Mouse (Mus musculus): Measurements from ENCODE around the gene P2ry2.

Gene P2ry2

GRCm38 (mm10) chr7:101012541-101012940 lies at the start of gene P2ry2:
Gene P2ry2 (minus strand): TSS chr7:101012866.
- DNase-seq, result no peak

- DNase-seq, result peak; percentile 31 to 46
Observed at GRCm38 (mm10) chr7:101062246-101062645, 49.6 kb upstream of the P2ry2 start.

GRCm38 (mm10) chr7:101061381-101061780 lies 48.7 kb upstream of the P2ry2 start:
- DNase-seq, result peak; percentile 93 to 94

DNA sequence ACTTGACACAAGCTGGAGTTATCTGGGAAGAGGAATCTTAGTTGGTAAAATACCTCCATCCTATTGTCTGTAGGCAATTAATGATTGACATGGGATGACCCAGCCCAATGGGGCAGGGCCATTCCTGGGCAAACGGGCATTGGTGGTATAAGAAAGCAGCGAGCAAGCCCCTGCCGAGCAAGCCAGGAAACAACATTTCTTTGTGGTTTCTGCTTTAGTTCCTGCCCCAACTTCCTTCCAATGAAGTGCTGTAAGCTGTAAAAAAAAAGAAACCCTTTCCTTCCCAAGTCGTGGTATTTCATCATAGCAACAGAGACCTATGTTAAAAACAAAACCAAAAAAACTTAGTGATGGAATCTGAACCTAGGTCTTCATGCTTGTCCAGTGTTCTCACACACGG lies 47.8 kb upstream of the P2ry2 start:
- DNase-seq, result no peak

DNA sequence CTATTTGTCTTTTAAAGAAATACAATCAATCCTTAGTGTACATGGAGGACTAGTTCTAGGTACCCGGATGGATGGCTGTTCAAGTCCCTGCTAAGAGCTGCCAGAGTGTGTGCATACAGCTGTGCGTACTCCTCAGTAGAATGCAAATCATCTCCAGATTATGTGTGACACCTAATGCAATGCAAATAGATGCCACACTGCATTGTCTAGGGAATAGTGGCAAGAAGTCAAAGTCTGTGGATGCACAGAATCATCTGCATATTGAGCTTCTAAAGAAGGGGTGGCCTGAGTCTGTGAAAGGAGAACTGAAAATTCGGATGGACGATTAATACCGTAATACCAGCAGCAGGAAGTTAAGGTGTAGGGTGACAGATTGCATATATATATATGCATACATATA lies 46.5 kb upstream of the P2ry2 start:
- DNase-seq, result no peak

GRCm38 (mm10) chr7:101057309-101057708 lies 44.6 kb upstream of the P2ry2 start:
- DNase-seq, result no peak

- no peak for DNase-seq
Observed at GRCm38 (mm10) chr7:101053136-101053535, 40.5 kb upstream of the P2ry2 start.

GRCm38 (mm10) chr7:101051551-101052221 lies 39.0 kb upstream of the P2ry2 start:
- peak; percentile 70 to 76 for DNase-seq

- no peak for DNase-seq
Observed at GRCm38 (mm10) chr7:101050724-101051550, 38.3 kb upstream of the P2ry2 start.

DNA sequence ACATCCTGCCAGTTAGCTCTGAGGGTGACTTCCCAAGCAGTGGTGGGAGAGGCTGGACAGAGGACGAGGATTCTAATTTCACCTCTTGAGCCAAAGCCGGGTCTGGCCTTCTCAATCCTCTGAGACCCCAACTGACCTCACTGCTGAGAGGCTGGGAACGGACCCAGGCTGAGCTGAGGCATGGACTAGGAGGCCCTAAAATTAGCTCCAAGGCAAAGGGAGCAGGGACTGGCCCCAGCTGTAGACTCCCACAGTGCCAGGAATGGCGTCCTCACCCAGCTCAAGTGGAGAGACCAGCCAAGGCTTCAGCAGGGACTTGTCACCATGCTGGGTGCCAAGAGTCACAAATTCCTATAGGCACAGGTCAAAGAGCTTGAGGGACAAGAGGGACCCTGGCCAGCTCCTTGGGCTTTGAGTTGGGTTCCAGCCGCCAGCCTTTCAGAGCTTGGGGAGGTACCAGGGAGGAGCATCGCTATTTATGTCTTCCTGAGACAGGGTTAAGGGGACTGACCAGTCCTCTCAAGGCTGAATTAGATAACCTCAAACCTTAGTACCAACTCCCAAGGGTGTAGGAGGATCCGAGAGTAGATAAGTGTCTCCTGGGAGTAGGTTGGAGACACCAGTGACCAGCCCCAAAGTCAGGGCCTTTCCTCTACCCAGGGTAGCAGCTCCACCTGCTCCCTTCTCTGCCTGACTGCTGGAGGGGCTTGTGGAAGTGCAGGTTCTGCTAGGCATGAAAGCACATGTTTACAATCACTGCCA lies 36.8 kb upstream of the P2ry2 start:
- no peak for DNase-seq

GRCm38 (mm10) chr7:101048247-101048646 lies 35.6 kb upstream of the P2ry2 start:
- no peak for DNase-seq

DNA sequence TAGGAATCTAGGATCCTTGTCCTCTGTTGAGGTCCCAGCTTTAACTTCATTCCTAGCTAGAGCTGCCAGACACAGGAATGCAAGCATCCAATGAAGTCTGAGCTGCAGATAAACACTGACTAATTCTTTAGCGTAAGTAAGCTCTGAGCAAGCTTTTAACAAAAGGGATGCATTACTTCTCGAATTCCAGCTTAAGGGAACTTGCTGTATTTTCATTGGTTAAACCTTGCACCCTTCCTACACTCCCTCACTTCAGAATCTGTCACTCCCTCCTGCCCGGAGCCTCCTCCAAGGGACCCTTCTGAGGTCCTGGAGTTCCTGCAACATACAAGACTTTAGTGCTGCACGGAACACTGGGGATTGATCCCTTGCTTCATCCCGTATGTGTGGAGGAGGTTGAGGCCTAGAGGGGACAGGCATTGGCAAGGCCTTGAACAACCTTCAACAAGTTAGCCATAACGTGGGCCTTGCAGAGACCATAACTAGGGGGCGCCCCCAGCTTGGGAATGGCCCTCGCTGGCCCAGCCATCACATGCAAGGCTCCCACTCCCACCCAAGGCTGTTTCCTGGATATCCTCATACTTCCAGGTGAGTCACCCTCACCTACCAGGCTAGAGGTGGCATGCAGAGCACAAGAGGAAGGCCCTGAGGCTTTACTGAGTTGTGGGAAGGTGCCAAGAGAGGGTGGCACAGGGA lies 31.3 kb upstream of the P2ry2 start:
- no peak for DNase-seq

GRCm38 (mm10) chr7:101041977-101042749 lies 29.5 kb upstream of the P2ry2 start:
- DNase-seq, result no peak

DNA sequence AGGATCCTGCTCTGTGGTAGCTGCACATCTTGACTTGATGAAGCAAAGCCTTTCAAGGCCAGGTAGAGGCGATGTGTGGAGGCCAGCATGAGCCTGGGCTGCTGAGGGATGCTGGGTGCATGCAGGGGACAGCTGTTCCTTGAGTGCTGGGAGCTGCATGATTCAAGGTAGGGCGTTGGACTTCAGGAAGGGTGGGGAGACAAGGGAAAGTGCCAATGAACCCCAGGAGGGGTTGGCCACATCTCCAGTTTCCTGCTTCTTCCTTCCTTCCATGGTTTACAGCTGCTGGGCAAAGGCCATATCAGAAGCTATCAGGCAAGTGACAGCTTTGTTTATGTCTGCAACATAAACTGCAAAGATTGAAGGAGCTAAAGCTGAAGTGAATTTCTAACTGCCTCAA lies 28.9 kb upstream of the P2ry2 start:
- no peak for DNase-seq

- no peak for DNase-seq
Observed at GRCm38 (mm10) chr7:101033371-101033770, 20.7 kb upstream of the P2ry2 start.

- peak; percentile 26 to 36 for DNase-seq
Observed at GRCm38 (mm10) chr7:101031234-101031633, 18.6 kb upstream of the P2ry2 start.

- peak; percentile 82 to 88 for DNase-seq
Observed at GRCm38 (mm10) chr7:101030756-101031155, 18.1 kb upstream of the P2ry2 start.

- no peak for DNase-seq
Observed at GRCm38 (mm10) chr7:101029446-101029845, 16.8 kb upstream of the P2ry2 start.

GRCm38 (mm10) chr7:101028991-101029390 lies 16.3 kb upstream of the P2ry2 start:
- no peak for DNase-seq

GRCm38 (mm10) chr7:101028444-101028757 lies 15.7 kb upstream of the P2ry2 start:
- peak; percentile 49 to 68 for DNase-seq

DNA sequence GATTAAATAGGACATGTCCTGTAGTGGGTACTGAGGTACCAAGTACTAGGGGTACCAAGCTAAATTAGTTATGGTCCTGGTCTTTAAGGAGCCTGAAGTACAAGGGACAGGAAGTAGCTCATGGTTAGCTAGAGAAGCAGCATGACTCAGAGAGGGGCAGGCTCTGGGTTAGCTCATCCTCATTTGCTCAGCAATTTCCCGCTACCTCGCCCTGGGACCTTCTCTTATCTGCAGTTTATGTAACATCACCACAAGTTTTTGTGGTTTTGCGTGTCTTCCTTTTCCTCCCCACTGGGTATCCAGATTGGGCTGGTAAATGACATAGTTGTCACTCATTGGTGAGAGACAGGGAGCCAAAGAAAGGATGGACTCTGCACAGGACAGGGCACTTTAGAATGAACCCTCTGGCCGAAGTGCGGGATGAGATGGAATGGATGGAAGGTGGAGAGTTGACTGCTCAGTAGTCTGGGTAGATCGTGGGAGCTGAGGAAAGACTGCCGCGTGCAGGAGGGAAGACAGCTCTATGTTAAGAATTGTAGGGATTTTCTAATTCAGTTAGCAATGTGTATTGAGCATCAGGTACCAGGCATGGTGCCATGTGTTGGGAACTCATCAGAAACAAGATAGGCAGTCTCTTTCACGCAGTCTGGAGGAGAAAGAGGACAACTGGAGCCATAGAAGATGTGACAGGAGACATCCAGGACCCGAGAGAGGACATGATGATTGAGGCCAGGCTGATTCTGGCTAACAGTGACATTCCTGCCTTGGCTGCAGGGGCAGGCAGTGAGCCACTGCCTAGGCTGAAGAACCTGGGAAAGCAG lies 15.2 kb upstream of the P2ry2 start:
- DNase-seq, result peak; percentile 50 to 67
